Mouse (Mus musculus) cerebral cortex, adult 2 months (tissue): ENCODE results near the gene Adgrl3.

ENCODE experiments used
- WGBS: fragments of 180-500 bp; shearing (Covaris S2); methylation state at CpG from one replicate; pipeline ENCODE4 v1.1.7; 2018; 5-methylcytosine and 5-hydroxymethylcytosine counted together

Adgrl3 gene

GRCm38 (mm10) chr5:81686206-81686605, 666.3 kb downstream of the Adgrl3 start:
- WGBS = 52% methylated on average over 3 of the region's 3 CpGs

GRCm38 (mm10) chr5:81686845-81687244, 666.9 kb downstream of the Adgrl3 start:
- 68% methylated on average over 4 of the region's 4 CpGs for WGBS

GRCm38 (mm10) chr5:81729620-81730019, 709.7 kb downstream of the Adgrl3 start:
- 79% methylated on average over 3 of the region's 3 CpGs for WGBS

DNA sequence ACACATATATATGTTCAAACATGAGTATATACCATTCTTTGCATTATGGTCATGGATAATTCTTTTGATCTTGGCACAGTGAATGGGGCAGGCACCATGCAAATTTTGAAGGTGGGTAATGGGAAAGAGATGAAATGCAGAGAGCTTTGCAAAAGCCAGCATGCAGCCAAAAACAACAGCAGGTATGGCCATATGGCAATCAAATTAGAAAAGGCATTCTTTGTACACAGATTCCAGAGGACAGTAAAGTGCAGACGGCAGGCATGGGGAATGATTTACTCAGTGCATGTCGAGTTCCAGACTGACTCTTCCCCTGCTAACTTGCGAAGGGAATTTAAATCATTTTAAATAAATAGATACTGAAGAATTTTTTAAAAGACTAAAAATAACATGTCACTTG, 716.1 kb downstream of the Adgrl3 start:
- whole genome bisulfite sequencing = 58% methylated on average over 3 of the region's 3 CpGs

DNA sequence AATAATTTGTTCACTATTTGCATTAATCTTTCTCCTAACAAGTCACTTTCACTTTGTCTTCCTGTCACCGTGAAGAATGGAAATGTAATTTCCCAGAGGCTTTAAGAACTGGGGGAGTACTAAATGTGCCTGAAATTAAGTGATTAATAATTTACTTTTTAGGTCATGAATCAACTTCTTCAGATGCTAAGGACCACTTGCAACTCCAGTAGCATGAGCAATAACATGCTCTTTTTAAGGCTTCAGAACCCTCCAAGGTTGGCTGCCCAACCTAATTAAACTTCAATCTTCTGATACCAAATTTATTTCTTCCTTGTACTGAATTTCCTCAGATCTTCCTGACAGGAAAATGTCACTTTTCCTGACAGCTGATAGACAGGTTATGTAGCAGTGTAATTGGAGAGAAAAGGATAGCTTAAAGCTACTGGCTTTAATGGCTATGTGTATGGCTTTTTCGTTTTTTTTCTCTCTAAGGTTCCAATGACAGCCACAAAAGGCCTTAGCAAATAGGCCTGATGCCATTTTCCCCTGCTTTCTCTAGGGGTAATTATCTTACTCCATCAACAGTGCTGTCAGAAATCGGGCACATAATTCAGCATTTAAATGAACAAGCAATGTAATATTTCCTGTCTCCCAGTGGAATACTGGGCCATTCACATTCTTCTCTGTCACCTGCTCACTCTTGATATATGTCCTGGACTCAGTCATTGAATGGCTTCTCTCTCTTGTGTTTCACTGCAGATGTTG, 718.5 kb downstream of the Adgrl3 start:
- WGBS = 66% methylated on average over 3 of the region's 3 CpGs

DNA sequence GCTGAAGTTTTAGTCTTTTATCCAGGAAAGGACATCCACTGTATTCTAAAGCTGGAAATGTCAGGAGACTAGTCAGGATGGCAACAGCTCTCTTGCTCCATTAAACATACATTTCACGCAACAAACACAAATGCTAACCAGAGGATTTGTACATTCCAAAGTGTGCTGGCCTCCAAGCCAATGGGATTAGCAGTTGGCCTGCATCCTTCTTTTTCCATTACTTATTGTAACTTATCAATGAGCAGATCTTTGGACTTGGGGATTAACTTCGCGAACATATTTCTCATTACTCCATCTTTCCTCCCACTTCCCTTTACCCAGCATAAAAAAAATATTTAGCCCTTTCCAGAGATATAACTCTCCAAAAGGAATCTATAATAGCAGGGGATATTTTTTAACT, 732.5 kb downstream of the Adgrl3 start:
- 94% methylated on average over 3 of the region's 3 CpGs for WGBS

- WGBS = 90% methylated on average over 2 of the region's 2 CpGs
These were observed 735.8 kb downstream of the Adgrl3 start for GRCm38 (mm10) chr5:81755711-81756110.

- WGBS = 70% methylated on average over 7 of the region's 7 CpGs
These were observed 737.3 kb downstream of the Adgrl3 start for GRCm38 (mm10) chr5:81757093-81757725.

DNA sequence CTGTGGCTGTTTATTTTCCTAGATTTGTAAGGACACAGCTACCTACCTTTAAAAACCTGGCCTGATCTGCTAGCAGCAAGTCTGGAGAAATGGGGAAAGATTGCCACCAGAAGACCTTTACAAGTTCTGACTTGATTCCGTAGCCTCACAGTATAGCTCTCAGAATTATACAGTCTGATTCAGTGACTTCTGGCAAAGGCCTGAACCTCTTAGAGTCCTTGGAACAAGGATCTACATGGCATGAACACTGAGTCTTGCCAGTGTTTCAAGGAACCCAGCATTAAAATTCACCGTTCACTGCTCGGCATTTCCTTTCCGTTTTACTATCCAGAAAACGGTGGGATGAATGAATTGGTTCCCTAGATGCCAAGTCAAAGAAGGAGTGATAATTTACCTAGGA, 756.3 kb downstream of the Adgrl3 start:
- 53% methylated on average over 5 of the region's 5 CpGs for WGBS

GRCm38 (mm10) chr5:81776746-81777145, 756.8 kb downstream of the Adgrl3 start:
- 69% methylated on average over 5 of the region's 5 CpGs for WGBS

- 80% methylated on average over 8 of the region's 8 CpGs for WGBS
These were observed 764.8 kb downstream of the Adgrl3 start for GRCm38 (mm10) chr5:81784770-81785169.

DNA sequence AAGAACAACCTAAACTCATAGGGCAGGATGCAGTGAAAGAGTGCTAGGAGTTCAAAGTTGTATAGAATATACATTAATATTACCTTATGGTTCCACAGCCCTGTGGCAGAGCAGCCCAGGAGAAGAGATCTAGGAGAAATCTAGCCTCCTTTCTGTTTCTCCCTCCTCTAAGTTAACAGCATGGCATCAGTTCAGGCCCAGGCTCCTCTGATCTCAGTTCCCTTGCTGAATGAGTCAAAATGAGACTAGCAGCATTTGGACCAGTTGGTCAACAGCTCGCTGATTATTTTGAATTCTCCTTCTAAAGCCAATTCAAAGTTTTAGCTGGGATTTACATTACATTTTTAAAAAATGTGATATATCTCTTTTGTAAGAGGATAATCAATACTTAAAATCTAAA, 770.8 kb downstream of the Adgrl3 start:
- WGBS = 76% methylated on average over 1 of the region's 1 CpGs

GRCm38 (mm10) chr5:81794125-81794524, 774.2 kb downstream of the Adgrl3 start:
- 88% methylated on average over 9 of the region's 9 CpGs for WGBS

- 95% methylated on average over 24 of the region's 24 CpGs for WGBS
These were observed 774.7 kb downstream of the Adgrl3 start for GRCm38 (mm10) chr5:81794601-81795000.

DNA sequence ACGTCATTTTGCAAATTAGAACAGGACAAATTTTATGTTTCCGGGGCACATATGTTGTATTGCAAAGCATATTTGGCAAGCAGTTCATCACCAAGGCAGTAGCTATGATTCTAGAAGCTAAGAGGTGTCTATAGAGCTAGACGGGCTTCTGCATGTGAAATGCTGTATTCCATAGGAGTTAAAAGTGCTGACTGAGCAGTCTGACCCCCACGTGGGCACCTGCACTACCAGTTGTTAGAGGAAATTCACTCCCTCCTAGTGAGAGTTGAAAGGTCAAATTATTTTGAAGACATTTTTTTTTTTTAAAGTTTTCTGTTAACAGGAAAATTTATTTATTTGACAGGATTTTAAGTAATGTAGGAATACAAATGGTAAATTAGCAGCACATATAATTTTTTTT, 776.2 kb downstream of the Adgrl3 start:
- WGBS = 73% methylated on average over 4 of the region's 4 CpGs

DNA sequence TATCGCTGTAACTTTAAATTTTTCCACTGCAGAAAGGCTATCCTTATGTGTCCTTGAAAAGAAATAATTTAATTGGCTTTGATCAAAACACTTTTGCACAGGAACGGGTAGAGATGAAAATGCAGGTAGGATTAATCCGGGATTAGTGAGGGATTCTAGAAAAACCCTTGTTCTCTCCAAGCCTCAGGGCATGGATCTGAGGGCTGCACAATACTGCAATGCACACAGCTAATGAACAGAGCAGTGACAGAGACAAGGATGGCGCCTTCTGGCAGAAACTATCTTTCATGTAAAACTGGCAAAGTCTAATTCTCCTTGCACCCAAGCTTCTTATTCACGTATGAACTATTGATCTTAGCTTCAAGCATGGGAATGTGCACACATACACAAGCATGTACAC, 791.0 kb downstream of the Adgrl3 start:
- WGBS = 72% methylated on average over 5 of the region's 5 CpGs

DNA sequence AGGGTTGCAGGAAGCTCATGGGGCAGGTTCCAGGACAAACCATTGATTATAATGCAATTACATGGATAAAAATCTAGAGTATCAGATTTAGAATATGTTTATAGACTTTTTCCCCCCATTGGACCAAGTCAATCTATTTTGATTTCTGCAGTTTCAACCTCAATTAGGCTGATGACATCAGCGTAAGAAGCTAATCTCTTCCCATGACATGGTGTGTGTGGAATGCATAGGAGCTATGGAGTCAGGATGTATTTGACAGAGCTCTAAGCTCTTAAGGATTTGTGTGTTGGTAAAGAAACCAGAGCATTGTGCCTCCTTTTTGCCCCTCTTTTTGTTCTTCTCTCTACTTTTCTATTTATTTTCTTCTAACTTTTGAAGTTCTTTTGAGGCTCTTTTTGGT, 812.1 kb downstream of the Adgrl3 start:
- 97% methylated on average over 1 of the region's 1 CpGs for WGBS

GRCm38 (mm10) chr5:81832679-81833078, 812.7 kb downstream of the Adgrl3 start:
- WGBS = 60% methylated on average over 2 of the region's 2 CpGs

DNA sequence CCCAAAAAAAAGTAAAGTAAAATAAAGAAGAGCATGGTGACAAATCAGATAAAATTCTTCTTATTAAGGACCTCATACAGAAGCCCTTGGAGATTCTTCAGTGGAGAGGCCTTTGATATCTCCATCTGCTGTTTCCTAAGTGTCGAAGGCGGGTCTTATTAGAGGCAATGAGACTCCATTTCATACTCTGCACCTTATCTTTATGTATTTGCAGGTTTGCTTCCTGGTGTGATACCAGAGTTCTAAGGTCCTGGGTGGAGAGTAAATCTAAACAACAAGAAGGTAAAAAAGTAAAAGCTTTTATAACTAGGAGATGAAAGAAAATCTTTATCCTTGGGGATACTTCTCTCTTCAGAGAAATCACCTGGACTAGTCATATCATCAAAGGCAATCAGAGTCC, 817.9 kb downstream of the Adgrl3 start:
- 99% methylated on average over 2 of the region's 2 CpGs for WGBS

DNA sequence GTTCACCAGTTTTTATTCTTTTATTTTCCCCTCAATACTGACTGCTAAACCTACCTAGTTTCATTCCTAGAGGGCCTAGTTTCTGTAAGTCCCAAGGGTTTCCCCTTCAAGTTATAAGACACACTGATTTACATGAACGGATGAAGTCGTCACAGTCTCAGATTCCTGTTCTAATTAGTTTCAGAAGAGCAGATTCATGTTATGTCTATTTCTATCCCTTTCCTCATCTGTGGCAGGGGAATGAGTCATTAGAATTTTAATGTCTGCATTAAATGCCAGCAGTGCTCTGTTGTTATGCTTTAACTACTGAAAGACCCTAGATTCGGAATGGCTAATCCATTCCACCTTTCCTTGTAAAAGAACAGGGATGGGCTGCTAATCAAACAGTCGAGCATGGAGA, 823.9 kb downstream of the Adgrl3 start:
- WGBS = 24% methylated on average over 4 of the region's 4 CpGs

DNA sequence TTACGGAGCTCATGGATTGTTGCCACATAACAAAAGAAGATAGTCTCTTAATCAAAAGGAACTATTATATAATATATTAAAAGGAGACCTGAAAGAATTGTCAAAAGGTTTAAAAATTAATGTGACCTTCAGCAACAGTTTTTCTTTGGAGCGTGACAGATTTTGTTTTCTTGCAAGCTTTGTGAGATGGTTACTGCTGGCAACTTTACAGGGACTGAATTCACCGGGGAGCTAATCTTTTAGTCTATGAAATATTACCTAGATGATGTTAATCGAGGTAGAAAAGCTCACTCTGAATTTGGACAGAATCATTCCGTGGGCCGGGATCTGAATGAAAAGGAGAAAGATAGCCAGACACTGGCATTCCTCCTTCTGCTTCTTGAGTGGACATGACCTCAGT, 850.4 kb downstream of the Adgrl3 start:
- WGBS = 90% methylated on average over 6 of the region's 6 CpGs
